In the genomic region with DNA sequence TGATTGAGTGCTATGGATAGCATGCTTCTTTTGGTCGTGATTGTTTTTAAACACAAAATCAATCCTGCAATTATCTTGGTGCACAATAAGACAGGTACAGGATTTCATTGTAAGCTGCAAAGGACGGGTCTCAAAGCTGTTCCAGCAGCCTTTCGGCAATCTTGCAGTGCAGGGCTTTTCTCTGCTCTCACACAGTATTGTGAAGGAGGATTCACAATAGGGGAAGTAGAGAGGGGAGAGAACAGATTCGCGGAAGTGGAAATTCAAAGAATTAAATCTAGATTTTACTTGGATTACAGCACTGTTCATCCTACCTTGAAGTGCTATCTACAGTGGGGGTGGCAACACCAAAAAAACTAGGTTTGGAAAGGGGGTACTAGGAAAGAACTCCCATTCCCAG, we compare ENCODE assay signal across 28 mouse cellular contexts. TPM values are rescaled to one million over a fixed set of nuclear protein-coding genes. Genes with fewer than 3 reads are reported as not detected.
"Had no signal": no experiment of that assay in that cellular context is flagged by ENCODE, and none has a peak within 500 bp of the region (broad histone marks: within the 10 kb centered on the region; RNA-seq: fewer than 3 reads in every experiment).

No protein-coding gene starts in this region.

- H3K36me3 ChIP-seq: intestine, embryonic 15.5 days had no signal

- H3K9ac ChIP-seq: intestine, embryonic 15.5 days; kidney, embryonic 15.5 days; liver, embryonic 14.5 days; liver, postnatal 0 days; midbrain, embryonic 13.5 days; neural tube, embryonic 13.5 days had no signal

- H3K4me3 ChIP-seq: intestine, embryonic 15.5 days; kidney, embryonic 15.5 days; left cerebral cortex, adult 2 months; megakaryocyte, embryonic 14.5 days; midbrain, embryonic 10.5 days; midbrain, embryonic 13.5 days; myocyte; neural tube, embryonic 13.5 days had no signal

- DNase-seq: kidney, adult 11 months; kidney, adult 8-10 months; kidney, postnatal 10 days; kidney, postnatal 36 days; layer of hippocampus, postnatal 36 days; liver, postnatal 0 days; retina, postnatal 1 day; right cerebral cortex, postnatal 25 days; spleen, adult 18-20 months; thymus, adult 18-20 months; thymus, postnatal 36 days had no signal

- H3K4me2 ChIP-seq: intestine, embryonic 15.5 days; kidney, embryonic 15.5 days; midbrain, embryonic 13.5 days; neural tube, embryonic 13.5 days had no signal

- H3K27ac ChIP-seq: intestine, embryonic 15.5 days; kidney, embryonic 15.5 days; left cerebral cortex, adult 2 months; liver, embryonic 14.5 days; midbrain, embryonic 10.5 days; midbrain, embryonic 13.5 days; neural tube, embryonic 13.5 days had no signal

- H3K4me1 ChIP-seq: intestine, embryonic 15.5 days; kidney, embryonic 15.5 days; midbrain, embryonic 10.5 days; midbrain, embryonic 13.5 days; neural tube, embryonic 13.5 days had no signal

- H3K9me3 ChIP-seq: intestine, embryonic 15.5 days; kidney, embryonic 15.5 days; megakaryocyte, embryonic 14.5 days; midbrain, embryonic 10.5 days; midbrain, embryonic 13.5 days; neural tube, embryonic 13.5 days had no signal

- H3K27me3 ChIP-seq: intestine, embryonic 15.5 days; kidney, embryonic 15.5 days; megakaryocyte, embryonic 14.5 days; midbrain, embryonic 13.5 days; neural tube, embryonic 13.5 days had no signal

- ATAC-seq: liver, postnatal 0 days; midbrain, embryonic 13.5 days; midbrain, embryonic 16.5 days had no signal

RNA-seq across cellular contexts. Expression of a gene that starts 0.7 kb away (rescaled TPM):
- total RNA-seq: layer of hippocampus, adult 8-10 months; layer of hippocampus, postnatal 10 days; layer of hippocampus, postnatal 36 days; left cerebral cortex, adult 2 months; left cerebral cortex, postnatal 10 days; left cerebral cortex, postnatal 36 days; liver, adult 2 months; monocyte, adult 5-6 weeks had no signal
- polyA plus RNA-seq: liver, adult 2 months; liver, embryonic 14.5 days; liver, postnatal 0 days; myocyte; testis, adult 2 months had no signal
